Mouse (Mus musculus) naive thymus-derived CD4-positive, alpha-beta T cell, adult 2 months (primary cell): ENCODE measurements around the gene Bsph1.
A peak's percentile ranks its signal among the peaks of the same experiment; 100 is the strongest.
"Not testable (repeated sequence)": the region's sequence is repeated elsewhere in the genome, so short reads cannot be mapped to it uniquely, and the experiment has no call there.

Experiments used
- DNase-seq: peaks from one replicate; pipeline ENCODE4 v3.0.0-alpha.2; 2011; ENCODE audit warnings: low read depth

The Bsph1 gene

DNA sequence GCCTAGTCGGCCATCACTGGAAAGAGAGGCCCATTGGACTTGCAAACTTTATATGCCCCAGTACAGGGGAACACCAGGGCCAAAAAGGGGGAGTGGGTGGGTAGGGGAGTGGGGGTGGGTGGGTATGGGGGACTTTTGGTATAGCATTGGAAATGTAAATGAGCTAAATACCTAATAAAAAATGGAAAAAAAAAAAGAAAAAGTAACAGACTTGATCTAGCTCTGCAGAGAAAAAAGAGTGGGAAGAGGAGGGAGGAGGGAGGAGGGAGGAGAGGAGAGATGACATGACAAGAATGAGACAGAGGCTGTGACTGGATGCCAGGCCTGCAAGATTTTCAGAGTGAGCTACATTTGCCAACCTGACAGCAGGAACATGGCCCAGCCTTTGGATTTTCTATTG is at the start of gene Bsph1:
Gene Bsph1, plus strand, starts transcription at position 301 of the 400 bp plus-strand sequence.
- DNase-seq, result not testable (repeated sequence)

DNA sequence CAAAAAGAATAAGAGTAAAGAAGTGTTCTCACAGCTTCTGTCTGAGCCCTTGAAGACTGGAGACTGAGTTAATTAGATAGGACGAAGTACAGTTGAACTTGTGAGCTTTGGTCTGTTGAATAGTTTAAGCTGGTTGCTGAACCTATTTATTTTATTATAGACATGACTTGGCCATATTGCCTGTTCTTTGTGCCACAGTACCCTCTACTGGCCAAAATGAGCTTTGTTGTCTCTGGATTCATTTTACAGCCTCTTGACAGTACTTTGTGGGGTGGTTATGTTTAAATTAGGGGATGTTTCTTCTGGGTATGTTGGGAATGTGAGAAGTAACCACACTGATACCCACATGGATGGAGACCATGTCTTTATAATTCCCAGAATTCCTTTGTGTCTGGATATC is 60.9 kb downstream of the Bsph1 start:
- peak; percentile 47 for DNase-seq
